ENCODE assay signal across 9 mouse cellular contexts in genomic region chr1:87906361-87906956, GRCm38 (mm10). TPM values are rescaled to one million over a fixed set of nuclear protein-coding genes. Genes with fewer than 3 reads are reported as not detected.
DNase-seq lines count a peak whose midpoint lies in the region; ATAC-seq and TF ChIP-seq lines count a peak whose summit lies in the region.
"Had no signal": no experiment of that assay in that cellular context is flagged by ENCODE, and none has a peak within 500 bp of the region (broad histone marks: within the 10 kb centered on the region; RNA-seq: fewer than 3 reads in every experiment).

No protein-coding gene starts in this region.

- H3K4me2 ChIP-seq in hindbrain, embryonic 12.5 days (replicated peaks) = no peak overlapping the region
- H3K4me2 ChIP-seq: hindbrain, embryonic 14.5 days had no signal

- no peaks in the 10 kb centered on the region for H3K9me3 ChIP-seq in hindbrain, embryonic 12.5 days (replicated peaks)

- H3K36me3 ChIP-seq in thymus, adult 2 months (ENCODE audit: control insufficient read depth, insufficient read depth, low read length) = peaks cover 19% of the 10 kb centered on the region
- H3K36me3 ChIP-seq in hindbrain, embryonic 12.5 days = peaks cover 6% of the 10 kb centered on the region; the same call in 1 of the 2 replicates

- H3K27me3 ChIP-seq in thymus, adult 2 months (ENCODE audit: control insufficient read depth, insufficient read depth, low read length) = no peaks in the 10 kb centered on the region
- no peaks in the 10 kb centered on the region for H3K27me3 ChIP-seq in hindbrain, embryonic 12.5 days

- H3K4me3 ChIP-seq in thymus, adult 2 months (ENCODE audit: control insufficient read depth, insufficient read depth, low read length) = no peak overlapping the region
- H3K4me3 ChIP-seq in hindbrain, embryonic 12.5 days = no peak overlapping the region

- H3K4me1 ChIP-seq in thymus, adult 2 months (replicated peaks; ENCODE audit: control insufficient read depth, insufficient read depth, low read length) = peaks cover 27% of the 10 kb centered on the region
- no peaks in the 10 kb centered on the region for H3K4me1 ChIP-seq in hindbrain, embryonic 12.5 days

- DNase-seq in adrenal gland, adult 2 months = peak; percentile 19
- DNase-seq in adrenal gland, postnatal 25 days = no peak
- DNase-seq in lung, adult 18-20 months = peak; percentile 14 to 19
- no peak for DNase-seq in lung, postnatal 4 days
- DNase-seq in liver = peak; percentile 16
- peak; percentile 40 for DNase-seq in thymus, adult 2 months
- DNase-seq in cerebellum, adult 9-10 months = no peak

- no peak overlapping the region for H3K9ac ChIP-seq in hindbrain, embryonic 12.5 days
- H3K9ac ChIP-seq: hindbrain, embryonic 14.5 days had no signal

- 34% methylated on average over 5 of the region's 5 CpGs for WGBS in thymus, adult 2 months
- whole genome bisulfite sequencing in hindbrain, embryonic 12.5 days = 92% methylated on average over 5 of the region's 5 CpGs

- ATAC-seq in hindbrain, embryonic 12.5 days (ENCODE audit: low FRiP score) = no peak

- no peak for TF ChIP-seq CTCF in thymus, adult 2 months (IDR thresholded peaks at IDR 0.05; ENCODE audit: borderline replicate concordance, control insufficient read depth, extremely low read depth, insufficient read depth, low read length, poor library complexity)

- TF ChIP-seq POLR2A in thymus, adult 2 months (IDR thresholded peaks at IDR 0.05; ENCODE audit: control insufficient read depth, extremely low read depth, insufficient read depth, low read length, poor library complexity) = no peak

- H3K27ac ChIP-seq in thymus, adult 2 months (ENCODE audit: control insufficient read depth, insufficient read depth, low read length) = peak overlapping the region; percentile 42; the same call in 1 of the 2 replicates
- H3K27ac ChIP-seq in hindbrain, embryonic 12.5 days = no peak overlapping the region
- H3K27ac ChIP-seq: hindbrain, embryonic 14.5 days had no signal

RNA-seq across cellular contexts. Expression of gene Dgkd, which starts 53.4 kb away (rescaled TPM):
- total RNA-seq in adrenal gland, adult 2 months (2021) = 10 to 100 TPM; 49.1 to 66.7 TPM
- 15.2 and 16.7 TPM in 2 replicates for polyA plus RNA-seq in adrenal gland, adult 2 months (2012; rRNA removed)
- total RNA-seq in adrenal gland, postnatal 25 days (2021) = 54.7 and 62.5 TPM in 2 replicates
- polyA plus RNA-seq in thymus, adult 2 months (2012; rRNA removed) = 182 and 189 TPM in 2 replicates
- polyA plus RNA-seq in hindbrain, embryonic 12.5 days (2016; fragmentation: Nextera tagmentation; extraction: Ambion mirVana) = 37.0 and 39.1 TPM in 2 replicates

Comparison
In these comparisons a context has a peak if more than half of its experiments do, and no peak if none do; other contexts are left out.
1. DNase-seq: peak in adrenal gland, adult 2 months (single experiment), lung, adult 18-20 months (2 of 2), liver (single experiment) and thymus, adult 2 months (single experiment); none in adrenal gland, postnatal 25 days (single experiment), lung, postnatal 4 days (0 of 2) and cerebellum, adult 9-10 months (single experiment).